ENCODE assay signal across 8 mouse cellular contexts in genomic region chr1:134405509-134406413, GRCm38 (mm10). TPM values are rescaled to one million over a fixed set of nuclear protein-coding genes. Genes with fewer than 3 reads are reported as not detected.
DNase-seq lines count a peak whose midpoint lies in the region; ATAC-seq lines count a peak whose summit lies in the region.

Cyb5r1 (plus strand) TSS chr1:134405559.

- WGBS in hindbrain, embryonic 14.5 days = 1% methylated on average over 41 of the region's 43 CpGs

- peak; percentile 66 for DNase-seq in T-cell, adult 2 months (ENCODE audit: low spot score)
- DNase-seq in cerebellum, postnatal 4 days (ENCODE audit: low spot score in 2 of 2) = peak; percentile 23 to 50
- peak; percentile 71 to 72 for DNase-seq in frontal cortex, postnatal 36 days (ENCODE audit: low spot score in 2 of 2)
- DNase-seq in hindbrain, embryonic 14.5 days (ENCODE audit: low spot score) = peak; percentile 62
- peak; percentile 48 to 59 for DNase-seq in layer of hippocampus, postnatal 36 days
- DNase-seq in lung, postnatal 36 days = peak; percentile 88
- DNase-seq in retina, postnatal 7 days (ENCODE audit: low read depth, low spot score) = peak; percentile 29
- DNase-seq in urinary bladder, adult 2 months (ENCODE audit: low spot score) = peak; percentile 59

- peak within 1 kb of the TSS; percentile 83 for H3K4me2 ChIP-seq in hindbrain, embryonic 14.5 days (replicated peaks)

- no peak within 1 kb of the TSS; the same call in 1 of the 2 replicates for H3K27ac ChIP-seq in hindbrain, embryonic 14.5 days

- peak within 1 kb of the TSS; percentile 58 for H3K4me3 ChIP-seq in hindbrain, embryonic 14.5 days (replicated peaks; ENCODE audit: low read length)

- ATAC-seq in hindbrain, embryonic 14.5 days (ENCODE audit: low FRiP score) = peak; percentile 92

- H3K27me3 ChIP-seq in hindbrain, embryonic 14.5 days (ENCODE audit: control insufficient read depth, insufficient read depth, low read length) = no peaks in the 10 kb centered on the region

- H3K36me3 ChIP-seq in hindbrain, embryonic 14.5 days (replicated peaks; ENCODE audit: control insufficient read depth, insufficient read depth) = peaks cover 6% of the 10 kb centered on the region; the same call in 1 of the 2 replicates

- peak within 1 kb of the TSS; percentile 69 for H3K9ac ChIP-seq in hindbrain, embryonic 14.5 days

- no peaks in the 10 kb centered on the region for H3K9me3 ChIP-seq in hindbrain, embryonic 14.5 days (ENCODE audit: control insufficient read depth, low read length)

- H3K4me1 ChIP-seq in hindbrain, embryonic 14.5 days (replicated peaks; ENCODE audit: control insufficient read depth, insufficient read depth, low read length) = 0 out of 2 replicates have a peak, but pooled peaks cover 4% of the 10 kb centered on the region

RNA-seq across cellular contexts. Expression of gene Cyb5r1, which starts in this region (rescaled TPM):
- 11.1 and 13.3 TPM in 2 replicates for polyA plus RNA-seq in hindbrain, embryonic 14.5 days (2014; fragmentation: Nextera tagmentation; extraction: Ambion mirVana)
- 10 to 100 TPM; 27.2 to 29.4 TPM for total RNA-seq in layer of hippocampus, postnatal 36 days (2021)
- polyA plus RNA-seq in urinary bladder, adult 2 months (2012; rRNA removed) = 41.1 and 41.7 TPM in 2 replicates

Comparison
In these comparisons a context has a peak if more than half of its experiments do, and no peak if none do; other contexts are left out.
1. DNase-seq: peak in every context shown above with its lines; median percentile 88 in lung, postnatal 36 days; 72 in frontal cortex, postnatal 36 days; 66 in T-cell, adult 2 months; 62 in hindbrain, embryonic 14.5 days; 59 in urinary bladder, adult 2 months; 54 in layer of hippocampus, postnatal 36 days; 36 in cerebellum, postnatal 4 days; 29 in retina, postnatal 7 days.